Mouse (Mus musculus): ENCODE measurements at regions not wholly inside any gene's neighbourhood (a gene's known extent, or its start where the extent isn't known, plus 50 kb on each side); places are given as distances from the start of the nearest gene placed in this dataset.

GRCm38 (mm10) chr2:43469893-43470292, 85.2 kb upstream of the Kynu start:
- no peak for TF ChIP-seq GABPA (IDR thresholded peaks at IDR 0.05; ENCODE audit: low read depth, low read length)
- TF ChIP-seq JUND (IDR thresholded peaks at IDR 0.05; ENCODE audit: low read depth, low read length) = no peak
- no peak for TF ChIP-seq SMC3 (IDR thresholded peaks at IDR 0.05; ENCODE audit: low read depth, low read length)
- TF ChIP-seq EP300 (IDR thresholded peaks at IDR 0.05; ENCODE audit: low read depth in 1 of 2, low read length in 2 of 2) = no peak
- TF ChIP-seq ZC3H11A (IDR thresholded peaks at IDR 0.05; ENCODE audit: low read depth, low read length) = no peak
- no peak for TF ChIP-seq USF1 (IDR thresholded peaks at IDR 0.05; ENCODE audit: low read depth, low read length)
